Mouse (Mus musculus): Measurements from ENCODE around the gene Acta1.

The Acta1 gene

GRCm38 (mm10) chr8:123883094-123883493 lies 11.5 kb downstream of the Acta1 start:
- no peak for DNase-seq (ENCODE audit: low read depth)

- DNase-seq (ENCODE audit: low read depth) = no peak
Observed at GRCm38 (mm10) chr8:123882412-123882811, 12.1 kb downstream of the Acta1 start.

GRCm38 (mm10) chr8:123880821-123881350 lies 13.7 kb downstream of the Acta1 start:
- no peak for DNase-seq (ENCODE audit: low read depth)

GRCm38 (mm10) chr8:123880271-123880670 lies 14.3 kb downstream of the Acta1 start:
- no peak for DNase-seq (ENCODE audit: low read depth)

GRCm38 (mm10) chr8:123877865-123878264 lies 16.7 kb downstream of the Acta1 start:
- no peak for DNase-seq (ENCODE audit: low read depth)

GRCm38 (mm10) chr8:123874324-123874723 lies 20.2 kb downstream of the Acta1 start:
- DNase-seq (ENCODE audit: low read depth) = no peak

- DNase-seq (ENCODE audit: low read depth) = no peak
Observed at GRCm38 (mm10) chr8:123873364-123873763, 21.2 kb downstream of the Acta1 start.

- DNase-seq (ENCODE audit: low read depth) = no peak
Observed at GRCm38 (mm10) chr8:123872048-123872447, 22.5 kb downstream of the Acta1 start.

- DNase-seq (ENCODE audit: low read depth) = no peak
Observed at GRCm38 (mm10) chr8:123866971-123867370, 27.6 kb downstream of the Acta1 start.

GRCm38 (mm10) chr8:123865786-123866185 lies 28.8 kb downstream of the Acta1 start:
- DNase-seq (ENCODE audit: low read depth) = no peak

- no peak for DNase-seq (ENCODE audit: low read depth)
Observed at GRCm38 (mm10) chr8:123860386-123860785, 34.2 kb downstream of the Acta1 start.

GRCm38 (mm10) chr8:123859648-123860259 lies 34.8 kb downstream of the Acta1 start, which contains the start of gene Ccsap:
Ccsap (minus strand) TSS chr8:123860209.
- no peak for DNase-seq (ENCODE audit: low read depth)

- peak; percentile 96 for DNase-seq (ENCODE audit: low read depth)
Observed at GRCm38 (mm10) chr8:123858941-123859647, 35.5 kb downstream of the Acta1 start.

GRCm38 (mm10) chr8:123858574-123858940 lies 36.0 kb downstream of the Acta1 start:
- DNase-seq (ENCODE audit: low read depth) = no peak

GRCm38 (mm10) chr8:123857361-123857760 lies 37.2 kb downstream of the Acta1 start:
- DNase-seq (ENCODE audit: low read depth) = no peak

- DNase-seq (ENCODE audit: low read depth) = no peak
Observed at GRCm38 (mm10) chr8:123854733-123855475, 39.6 kb downstream of the Acta1 start.

GRCm38 (mm10) chr8:123854252-123854651 lies 40.3 kb downstream of the Acta1 start:
- no peak for DNase-seq (ENCODE audit: low read depth)

GRCm38 (mm10) chr8:123851590-123851989 lies 43.0 kb downstream of the Acta1 start:
- no peak for DNase-seq (ENCODE audit: low read depth)

- no peak for DNase-seq (ENCODE audit: low read depth)
Observed at GRCm38 (mm10) chr8:123849352-123849751, 45.2 kb downstream of the Acta1 start.

GRCm38 (mm10) chr8:123847546-123847945 lies 47.0 kb downstream of the Acta1 start:
- no peak for DNase-seq (ENCODE audit: low read depth)

- no peak for DNase-seq (ENCODE audit: low read depth)
Observed at GRCm38 (mm10) chr8:123846509-123846908, 48.0 kb downstream of the Acta1 start.

- no peak for DNase-seq (ENCODE audit: low read depth)
Observed at GRCm38 (mm10) chr8:123845991-123846390, 48.6 kb downstream of the Acta1 start.

GRCm38 (mm10) chr8:123845114-123845513 lies 49.4 kb downstream of the Acta1 start:
- no peak for DNase-seq (ENCODE audit: low read depth)

Measured in naive thymus-derived CD4-positive, alpha-beta T cell, adult 2 months (primary cell).